Mouse (Mus musculus): ENCODE measurements around the gene D5Ertd579e.
A peak's percentile ranks its signal among the peaks of the same experiment; 100 is the strongest.
"Not testable (repeated sequence)": the region's sequence is repeated elsewhere in the genome, so short reads cannot be mapped to it uniquely, and the experiment has no call there.

D5Ertd579e gene

DNA sequence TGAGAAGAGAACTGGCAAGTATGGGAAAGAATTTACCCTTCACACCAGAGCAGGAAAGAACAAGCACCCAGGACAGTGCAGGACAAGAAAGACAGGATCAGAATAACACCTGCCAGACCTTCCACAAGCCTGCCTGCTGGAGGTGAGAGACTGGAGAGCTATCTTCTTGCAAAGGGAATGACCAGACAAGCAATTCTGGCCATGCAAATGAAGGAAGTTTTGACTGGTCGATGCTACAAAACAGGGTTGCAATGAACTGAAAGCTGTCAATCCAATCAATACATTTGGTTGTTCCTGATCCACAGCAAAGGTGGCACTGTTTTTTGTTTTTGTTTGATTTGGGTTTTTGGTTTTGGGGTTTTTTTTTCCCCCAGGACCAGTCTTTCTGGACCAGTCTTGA, 12.2 kb downstream of the D5Ertd579e start:
- DNase-seq (ENCODE audit: low read depth), result no peak

DNA sequence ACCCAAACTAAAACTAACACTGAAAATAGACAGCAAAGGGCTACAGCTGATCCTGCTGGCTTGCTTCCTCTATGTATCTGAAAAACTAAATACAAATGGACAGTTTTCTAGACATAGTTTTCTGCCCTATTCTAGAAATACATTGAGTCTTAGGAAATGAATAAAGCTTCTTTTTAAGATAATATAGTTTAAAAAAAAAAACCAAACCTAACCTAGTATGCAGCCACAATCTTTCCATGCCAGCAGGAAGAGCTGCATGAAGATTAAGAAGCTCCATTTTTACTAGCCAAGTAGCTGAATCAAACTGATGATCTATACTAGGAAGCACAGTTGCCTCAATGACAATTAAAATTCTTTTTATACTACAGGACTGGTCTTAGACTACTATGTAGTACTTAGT, 14.6 kb downstream of the D5Ertd579e start:
- no peak for DNase-seq (ENCODE audit: low read depth)

DNA sequence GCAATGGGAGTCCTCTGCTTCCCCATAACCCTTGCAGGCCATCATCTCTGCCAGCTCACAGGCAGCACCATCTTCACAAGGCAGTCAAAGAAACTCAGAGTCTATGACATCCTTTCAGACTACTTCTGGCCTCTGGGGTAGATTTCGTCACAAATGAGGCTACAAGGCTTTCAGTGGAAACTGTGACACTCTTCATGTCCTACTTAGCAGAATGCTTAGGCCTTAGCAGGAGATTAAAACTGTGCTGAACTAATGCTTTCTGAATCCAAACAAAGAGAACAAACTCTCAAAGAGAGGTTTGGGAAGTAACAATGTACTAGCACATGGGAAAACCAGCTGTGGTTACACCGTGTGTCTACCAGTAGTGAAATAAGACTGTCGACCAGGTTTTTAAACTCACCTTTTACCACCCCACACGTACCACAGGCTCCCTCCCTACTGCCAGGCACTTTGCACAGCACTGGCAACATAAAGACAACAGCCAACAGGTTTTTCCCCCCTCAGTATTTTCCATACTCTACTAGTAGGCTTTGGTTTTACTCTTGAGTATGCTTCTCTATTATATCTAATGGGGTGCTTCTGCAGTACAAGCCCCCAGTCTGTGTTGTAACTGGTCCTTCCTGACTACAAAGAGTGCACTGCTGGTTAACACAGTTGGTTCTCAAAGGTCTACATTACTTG, 15.8 kb downstream of the D5Ertd579e start:
- DNase-seq (ENCODE audit: low read depth), result no peak

DNA sequence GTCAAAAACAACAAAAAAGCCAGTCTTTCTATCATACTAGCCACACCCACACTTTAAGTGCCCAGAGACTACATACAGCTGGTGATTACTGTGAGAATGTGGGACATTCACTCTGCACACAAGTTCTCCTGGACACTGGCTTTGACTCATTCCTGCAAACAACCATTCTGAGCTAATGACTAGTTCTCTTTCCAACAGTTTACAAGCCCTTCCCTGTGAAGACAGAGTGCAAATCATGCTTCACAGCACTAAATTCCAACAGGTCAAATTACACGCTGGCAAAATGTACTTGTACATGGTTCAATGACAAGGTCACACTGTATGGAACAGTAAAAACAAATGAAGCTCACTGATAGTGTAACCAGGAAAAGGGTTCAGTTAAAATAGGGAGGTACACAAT, 17.0 kb downstream of the D5Ertd579e start:
- no peak for DNase-seq (ENCODE audit: low read depth)

DNA sequence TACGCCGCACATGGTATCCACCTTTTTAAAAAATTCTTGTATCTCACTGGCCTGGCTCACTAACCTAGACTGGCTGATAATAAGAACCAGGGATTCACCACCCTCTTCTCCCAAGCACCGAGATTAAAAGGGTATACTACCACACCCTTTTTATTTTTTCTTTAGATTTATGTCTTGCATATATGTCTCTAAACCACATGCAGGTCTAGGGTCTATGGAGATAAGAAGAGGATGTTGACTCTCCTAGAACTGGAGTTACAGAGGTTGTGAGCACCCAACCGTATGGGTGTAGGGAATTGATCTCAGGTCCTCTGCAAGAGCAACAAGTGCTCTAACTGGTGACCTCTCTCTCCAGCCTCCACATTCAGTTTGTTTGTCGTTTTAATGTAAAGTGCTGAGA, 17.9 kb downstream of the D5Ertd579e start:
- no peak for DNase-seq (ENCODE audit: low read depth)

DNA sequence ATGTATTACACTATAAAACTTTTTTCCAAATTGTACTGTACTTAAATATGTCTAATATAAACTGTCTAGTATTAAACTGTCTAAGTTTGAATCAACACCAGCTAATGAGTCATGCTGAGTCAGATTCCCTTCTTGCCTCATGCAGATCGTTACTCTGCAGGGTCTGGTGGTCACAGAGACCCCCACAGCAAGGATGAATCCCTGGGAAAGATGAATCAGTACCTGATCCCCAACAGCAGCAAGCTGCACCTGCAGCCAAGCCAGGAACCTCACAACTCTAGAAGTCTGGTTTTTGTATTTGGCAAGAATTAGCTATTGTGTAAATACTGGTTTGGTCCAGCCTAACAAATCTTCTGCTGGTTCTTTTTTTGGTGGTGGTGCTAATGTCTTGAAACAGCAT, 20.4 kb downstream of the D5Ertd579e start:
- no peak for DNase-seq (ENCODE audit: low read depth)

DNA sequence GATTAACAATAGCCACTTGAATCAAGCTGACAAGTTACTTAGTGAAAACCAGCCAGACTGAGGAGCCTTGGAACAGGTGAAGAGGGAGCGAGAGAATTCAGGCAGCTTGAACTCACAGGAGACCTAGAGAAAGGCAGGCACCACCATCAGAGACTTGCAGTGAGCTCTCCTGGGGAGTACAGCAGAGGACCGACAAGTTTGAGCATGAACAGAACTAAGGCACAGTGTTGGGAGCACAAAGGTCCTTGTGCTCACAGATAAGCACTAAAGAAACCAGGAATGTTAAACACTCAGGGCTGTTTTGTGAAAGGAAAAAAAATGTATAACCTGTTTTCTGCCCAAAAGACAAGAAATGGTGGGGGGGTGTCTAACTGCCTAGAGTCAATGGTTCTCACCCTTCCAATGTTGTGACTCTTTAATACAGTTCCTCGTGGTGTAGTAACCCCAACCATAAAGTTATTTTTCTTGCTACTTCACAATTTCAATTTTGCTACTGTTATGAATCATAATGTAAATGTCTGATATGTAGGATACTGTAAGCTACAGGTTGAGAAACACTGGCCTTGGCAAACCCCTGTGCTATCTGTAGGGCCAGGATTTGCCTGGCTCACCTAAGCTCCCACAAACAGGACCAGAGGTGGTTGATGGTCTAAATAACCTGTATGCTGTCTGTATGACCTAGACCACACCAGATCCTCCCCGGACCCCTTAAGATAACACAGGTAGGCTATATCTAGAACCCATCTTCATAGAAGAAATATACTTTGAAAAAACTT, 21.0 kb downstream of the D5Ertd579e start:
- no peak for DNase-seq (ENCODE audit: low read depth)

DNA sequence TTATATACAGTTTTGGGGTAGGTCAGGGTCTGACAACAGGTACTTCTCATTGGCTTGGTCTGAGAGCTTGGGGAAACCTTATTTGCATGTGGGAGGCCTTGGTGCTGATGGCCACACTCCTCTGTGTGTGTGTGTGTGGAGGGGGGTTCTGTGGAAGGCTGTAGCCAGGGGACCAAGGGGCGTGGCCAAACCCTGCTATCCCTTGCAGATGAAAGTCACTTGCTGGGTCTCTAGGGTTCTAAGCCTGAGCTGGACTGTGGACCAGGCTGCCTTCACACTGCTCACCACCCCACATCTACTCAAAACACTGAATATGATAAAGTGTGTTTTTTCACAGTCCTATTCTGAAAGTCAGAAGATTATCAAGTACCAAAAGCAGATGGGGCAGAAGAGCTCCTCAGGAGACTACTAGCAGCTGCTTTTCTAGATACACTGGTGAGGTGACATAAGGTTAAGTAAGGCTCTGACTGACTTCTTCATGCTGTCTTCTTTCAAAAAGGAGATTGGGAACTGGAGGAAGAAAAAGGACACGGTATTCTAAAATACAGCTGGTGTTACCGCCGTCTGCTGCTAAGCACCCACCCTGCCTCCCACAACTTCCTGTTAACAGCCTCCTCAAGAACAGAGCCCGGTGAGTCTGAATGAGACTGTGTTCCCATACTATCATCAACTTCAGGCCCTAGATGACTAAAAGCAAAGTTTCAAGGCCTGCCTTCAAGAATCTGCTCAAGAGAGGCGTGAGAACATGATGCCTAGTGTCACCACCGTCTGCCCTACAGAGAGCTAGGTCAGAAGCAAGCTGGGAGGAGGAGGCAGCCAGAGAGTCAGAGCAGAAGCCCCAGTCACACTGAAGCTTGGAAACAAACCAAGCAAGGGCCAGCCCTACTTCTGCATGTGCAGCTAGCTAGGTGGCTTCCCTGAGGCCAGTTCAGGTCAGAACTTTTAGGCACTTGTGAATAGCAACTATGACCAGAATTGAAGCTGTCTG, 26.5 kb downstream of the D5Ertd579e start:
- no peak for DNase-seq (ENCODE audit: low read depth)

DNA sequence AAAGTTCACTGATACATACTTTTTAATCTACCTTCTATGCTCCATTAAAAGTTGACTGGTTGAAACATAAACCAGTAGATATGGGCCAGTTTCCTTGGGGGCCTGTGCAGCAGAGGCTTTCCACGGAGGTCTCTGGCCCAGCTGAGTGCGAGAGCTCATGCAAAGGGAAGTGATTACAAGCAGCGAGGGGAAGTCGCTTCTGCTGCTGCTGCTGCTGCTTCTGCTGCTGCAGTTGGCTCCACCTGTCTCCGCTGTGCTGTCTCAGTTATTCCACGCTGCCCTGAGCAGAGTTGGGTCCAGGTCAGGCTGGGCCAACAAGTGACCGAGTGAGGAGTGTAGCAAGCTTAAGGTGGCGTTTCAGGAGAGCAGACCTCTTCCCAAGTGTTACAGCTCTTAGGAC, 27.3 kb downstream of the D5Ertd579e start:
- no peak for DNase-seq (ENCODE audit: low read depth)

DNA sequence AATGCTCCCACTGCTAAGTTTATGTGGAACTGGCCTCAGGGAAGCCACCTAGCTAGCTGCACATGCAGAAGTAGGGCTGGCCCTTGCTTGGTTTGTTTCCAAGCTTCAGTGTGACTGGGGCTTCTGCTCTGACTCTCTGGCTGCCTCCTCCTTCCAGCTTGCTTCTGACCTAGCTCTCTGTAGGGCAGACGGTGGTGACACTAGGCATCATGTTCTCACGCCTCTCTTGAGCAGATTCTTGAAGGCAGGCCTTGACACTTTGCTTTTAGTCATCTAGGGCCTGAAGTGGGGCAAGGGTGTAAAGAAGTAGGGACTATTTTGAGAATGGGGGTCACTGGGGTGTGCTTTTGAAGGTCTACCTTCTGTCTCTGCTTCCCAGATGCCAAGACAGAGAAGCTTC, 27.8 kb downstream of the D5Ertd579e start:
- not testable (repeated sequence) for DNase-seq (ENCODE audit: low read depth)

DNA sequence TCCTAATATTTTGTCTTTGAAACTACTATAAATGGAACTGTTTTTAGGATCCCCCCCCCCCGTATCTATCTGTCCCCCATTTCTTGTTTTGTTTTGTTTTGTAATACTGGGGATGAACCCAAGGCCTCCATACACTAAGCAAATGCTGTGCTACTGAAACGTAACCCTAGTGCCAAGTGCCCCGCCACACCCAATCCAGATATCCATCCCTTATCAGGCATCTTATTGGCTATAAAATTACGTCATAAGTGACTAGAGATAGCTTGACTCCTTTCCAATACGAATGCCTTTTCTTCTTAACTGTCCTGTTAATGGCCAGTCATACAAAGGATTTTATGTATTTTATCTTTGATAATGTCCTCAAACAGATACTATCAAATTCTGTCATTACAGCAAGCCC, 28.7 kb downstream of the D5Ertd579e start:
- DNase-seq (ENCODE audit: low read depth), result no peak

DNA sequence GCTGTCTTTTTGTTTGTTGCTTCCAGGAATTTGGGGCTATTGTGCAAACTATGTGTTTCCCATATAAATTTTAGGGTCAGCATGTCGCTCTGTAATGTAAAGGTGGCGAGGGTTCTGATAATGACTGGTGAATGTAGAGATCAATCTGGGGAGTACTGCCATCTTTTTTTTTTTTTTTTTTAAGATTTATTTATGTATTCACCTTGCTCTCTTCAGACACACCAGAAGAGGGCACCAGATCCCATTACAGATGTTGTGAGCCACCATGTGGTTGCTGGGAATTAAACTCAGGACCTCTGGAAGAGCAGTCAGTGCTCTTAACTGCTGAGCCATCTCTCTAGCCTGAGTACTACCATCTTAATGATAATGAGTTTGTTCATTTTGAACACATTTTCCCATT, 29.1 kb downstream of the D5Ertd579e start:
- not testable (repeated sequence) for DNase-seq (ENCODE audit: low read depth)

DNA sequence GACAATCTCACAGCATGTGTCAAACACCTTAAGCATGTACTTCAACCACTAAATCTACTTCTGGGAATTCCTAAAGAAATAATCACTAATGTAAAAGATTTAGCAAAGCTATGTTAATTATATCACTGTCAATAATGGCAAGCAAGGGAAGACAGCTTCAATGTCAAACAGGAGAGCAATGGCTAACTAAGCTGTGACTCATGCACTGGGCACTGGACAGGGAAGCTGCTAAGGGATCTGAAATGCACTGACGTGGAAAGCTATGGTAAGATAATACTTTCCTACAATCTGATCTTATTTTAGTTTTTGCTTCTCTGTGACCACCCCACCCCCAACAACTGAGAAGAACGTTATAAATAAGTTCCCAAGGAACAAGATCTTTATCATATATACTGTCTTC, 32.5 kb downstream of the D5Ertd579e start:
- no peak for DNase-seq (ENCODE audit: low read depth)

DNA sequence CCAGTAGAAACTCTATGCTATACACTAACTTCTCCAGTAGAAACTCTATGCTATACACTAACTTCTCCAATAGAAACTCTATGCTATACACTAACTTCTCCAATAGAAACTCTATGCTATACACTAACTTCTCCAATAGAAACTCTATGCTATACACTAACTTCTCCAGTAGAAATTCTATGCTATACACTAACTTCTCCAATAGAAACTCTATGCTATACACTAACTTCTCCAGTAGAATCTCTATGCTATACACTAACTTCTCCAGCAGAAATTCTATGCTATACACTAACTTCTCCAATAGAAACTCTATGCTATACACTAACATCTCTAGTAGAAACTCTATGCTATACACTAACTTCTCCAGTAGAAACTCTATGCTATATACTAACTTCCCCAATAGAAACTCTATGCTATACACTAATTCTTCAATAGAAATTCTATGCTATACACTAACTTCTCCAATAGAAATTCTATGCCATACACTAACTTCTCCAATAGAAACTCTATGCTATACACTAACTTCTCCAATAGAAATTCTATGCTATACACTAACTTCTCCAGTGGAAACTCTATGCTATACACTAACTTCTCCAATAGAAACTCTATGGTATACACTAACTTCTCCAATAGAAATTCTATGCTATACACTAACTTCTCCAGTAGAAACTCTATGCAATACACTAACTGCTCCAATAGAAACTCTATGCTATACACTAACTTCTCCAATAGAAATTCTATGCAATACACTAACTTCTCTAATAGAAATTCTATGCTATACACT, 34.7 kb downstream of the D5Ertd579e start:
- not testable (repeated sequence) for DNase-seq (ENCODE audit: low read depth)

DNA sequence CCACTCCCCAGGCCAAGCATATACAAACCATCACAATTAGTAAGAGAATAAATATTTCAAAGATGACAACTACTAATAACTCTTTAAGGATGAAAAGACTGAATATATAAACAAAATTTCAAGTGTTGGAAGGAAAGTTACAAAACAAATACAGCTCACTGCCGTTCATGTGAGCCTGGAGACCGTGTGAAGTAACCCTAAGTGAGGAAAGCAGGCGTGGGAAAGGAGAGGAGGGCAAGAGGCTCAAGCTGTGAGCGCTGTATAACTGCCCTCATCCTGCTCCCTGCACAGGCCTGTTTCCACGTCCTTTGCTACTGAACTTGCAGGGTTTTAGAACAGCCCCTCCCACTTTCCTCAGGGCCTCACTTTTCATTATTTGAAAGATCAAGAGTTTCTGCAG, 70.2 kb downstream of the D5Ertd579e start:
- no peak for DNase-seq (ENCODE audit: low read depth)

DNA sequence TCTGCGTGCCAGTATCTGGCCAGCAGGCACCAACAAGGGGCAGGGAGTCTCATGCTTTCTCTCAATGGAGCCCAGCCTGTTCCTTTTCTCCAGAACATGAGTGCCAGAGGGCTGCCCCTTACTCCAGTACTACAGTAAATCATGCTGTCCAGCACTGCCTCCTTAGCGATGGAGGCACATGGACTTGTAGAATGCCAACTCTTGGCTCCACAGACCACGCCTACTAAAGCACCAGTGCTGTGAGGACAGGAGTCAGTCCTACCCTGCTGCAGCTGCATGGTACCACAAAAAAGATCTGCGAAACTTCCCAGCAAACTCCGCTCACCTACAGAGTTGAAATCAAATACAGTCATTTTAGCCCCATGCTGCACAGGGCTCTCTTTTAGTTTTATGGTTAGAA, 72.2 kb downstream of the D5Ertd579e start:
- no peak for DNase-seq (ENCODE audit: low read depth)

DNA sequence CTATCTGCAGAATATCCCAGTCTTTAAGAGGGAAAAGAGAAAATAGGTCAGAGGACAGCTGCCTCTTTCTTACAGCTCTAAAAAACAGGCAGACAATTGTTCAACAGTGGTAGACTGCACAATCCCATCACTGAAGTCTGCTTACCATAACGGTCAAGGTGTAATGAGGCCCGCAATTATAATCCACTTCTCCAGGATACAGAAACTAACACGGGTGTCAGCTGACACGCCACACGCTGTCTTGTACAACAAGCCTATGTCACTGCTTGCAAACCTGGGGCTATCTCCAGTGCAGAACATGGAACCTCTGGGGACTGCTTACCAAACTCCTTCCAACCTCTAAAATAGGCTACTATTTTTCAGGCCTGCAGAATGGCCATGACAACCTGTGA, 74.8 kb downstream of the D5Ertd579e start:
- no peak for DNase-seq (ENCODE audit: low read depth)

DNA sequence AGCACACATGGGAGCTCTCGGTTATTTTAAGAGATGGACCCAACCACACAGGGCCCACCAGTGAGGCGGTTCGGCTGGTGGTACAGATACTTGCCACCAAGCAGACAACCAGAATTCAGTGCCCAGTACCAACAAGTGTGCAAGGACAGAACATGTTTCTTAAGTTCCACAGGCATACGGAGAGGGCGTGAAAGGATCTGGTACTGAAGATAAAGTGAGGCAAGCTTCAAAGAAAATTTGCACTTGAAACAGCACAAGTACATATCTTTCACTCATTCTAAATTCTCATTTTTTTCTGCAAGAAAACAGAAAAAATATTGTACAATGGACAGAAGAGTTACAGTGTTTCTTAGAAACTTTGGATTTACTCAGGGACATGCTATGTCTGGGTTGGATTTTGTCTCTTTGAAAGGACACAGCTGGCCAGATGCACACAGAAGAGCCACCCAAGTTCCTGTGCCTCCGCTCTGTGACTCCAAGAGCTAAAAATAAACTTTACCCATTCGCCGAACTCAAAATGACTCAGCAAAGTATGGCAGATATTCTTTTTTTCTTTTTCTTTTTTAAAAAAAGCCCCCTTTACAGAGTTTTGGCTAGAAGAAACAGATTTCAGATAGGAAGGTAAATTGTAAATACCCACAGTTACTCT, 75.3 kb downstream of the D5Ertd579e start:
- peak; percentile 81 for DNase-seq (ENCODE audit: low read depth)

DNA sequence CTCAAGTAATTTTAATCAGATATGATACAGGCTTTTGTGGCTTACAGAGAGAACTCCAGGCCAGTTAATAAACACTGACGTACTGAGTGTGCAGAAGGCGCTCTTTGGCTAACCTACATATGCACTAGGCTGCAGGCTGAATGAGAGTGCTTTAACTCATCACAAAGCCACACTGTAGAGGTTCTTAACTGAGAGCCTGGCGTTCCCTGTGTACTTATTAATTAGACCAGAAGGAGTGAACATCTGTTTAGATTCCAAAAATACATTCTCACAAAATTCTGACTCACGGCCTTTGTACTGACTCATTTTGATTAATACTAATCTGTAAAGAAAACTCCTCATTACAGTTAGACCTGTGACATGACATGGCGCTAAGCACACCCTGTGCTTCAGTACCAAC, 76.9 kb downstream of the D5Ertd579e start:
- no peak for DNase-seq (ENCODE audit: low read depth)

DNA sequence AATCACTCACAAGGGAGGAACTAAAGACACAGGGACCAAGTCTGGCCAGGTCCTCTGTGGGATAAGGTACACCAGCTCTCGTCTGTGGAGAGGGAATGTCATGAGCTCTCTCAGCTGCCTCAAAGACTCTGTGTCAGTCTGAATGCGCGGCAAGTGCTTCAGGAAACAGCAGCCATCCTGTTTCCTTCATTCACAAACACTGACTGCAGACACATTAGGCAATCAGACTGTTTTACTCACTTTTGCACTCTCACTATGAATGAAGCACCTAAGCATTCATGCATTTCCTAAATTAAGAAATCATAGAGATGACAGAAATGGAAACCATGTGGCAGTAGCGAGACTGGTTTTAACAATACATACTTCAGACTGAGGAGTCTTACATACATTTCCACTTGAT, 77.5 kb downstream of the D5Ertd579e start:
- no peak for DNase-seq (ENCODE audit: low read depth)

DNA sequence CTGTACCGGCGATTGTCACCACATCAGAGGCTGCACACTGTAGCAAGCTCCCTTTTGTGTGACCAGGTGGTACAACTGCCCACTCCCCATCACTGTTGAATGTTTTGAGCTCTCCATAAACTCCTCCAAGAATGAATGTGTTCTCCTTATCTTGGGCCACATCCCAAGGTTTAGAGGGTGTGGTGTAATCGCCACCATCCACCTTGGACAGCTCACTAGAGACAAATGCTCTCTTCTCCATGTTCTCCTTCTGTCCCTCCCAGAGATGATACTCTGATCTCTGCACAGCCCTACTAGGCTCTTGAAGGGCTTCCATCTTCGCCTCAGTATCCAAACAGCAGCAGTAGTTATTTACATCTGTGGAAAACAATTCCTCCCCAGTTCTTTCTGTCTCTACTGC, 81.7 kb downstream of the D5Ertd579e start:
- DNase-seq (ENCODE audit: low read depth), result peak; percentile 48

Data from c-Kit-positive CD71-positive TER-119-negative erythroid progenitor cells, embryonic 14.5 days (primary cell).